Mouse (Mus musculus): ENCODE measurements around the gene Pias3. TPM values are rescaled to one million over a fixed set of nuclear protein-coding genes. Genes with fewer than 3 reads are reported as not detected.
"Not testable (repeated sequence)": the region's sequence is repeated elsewhere in the genome, so short reads cannot be mapped to it uniquely, and the experiment has no call there.

The Pias3 gene
- 65.4 and 74.1 TPM in 2 replicates for polyA plus RNA-seq (2015; fragmentation: Nextera tagmentation; extraction: Ambion mirVana)

DNA sequence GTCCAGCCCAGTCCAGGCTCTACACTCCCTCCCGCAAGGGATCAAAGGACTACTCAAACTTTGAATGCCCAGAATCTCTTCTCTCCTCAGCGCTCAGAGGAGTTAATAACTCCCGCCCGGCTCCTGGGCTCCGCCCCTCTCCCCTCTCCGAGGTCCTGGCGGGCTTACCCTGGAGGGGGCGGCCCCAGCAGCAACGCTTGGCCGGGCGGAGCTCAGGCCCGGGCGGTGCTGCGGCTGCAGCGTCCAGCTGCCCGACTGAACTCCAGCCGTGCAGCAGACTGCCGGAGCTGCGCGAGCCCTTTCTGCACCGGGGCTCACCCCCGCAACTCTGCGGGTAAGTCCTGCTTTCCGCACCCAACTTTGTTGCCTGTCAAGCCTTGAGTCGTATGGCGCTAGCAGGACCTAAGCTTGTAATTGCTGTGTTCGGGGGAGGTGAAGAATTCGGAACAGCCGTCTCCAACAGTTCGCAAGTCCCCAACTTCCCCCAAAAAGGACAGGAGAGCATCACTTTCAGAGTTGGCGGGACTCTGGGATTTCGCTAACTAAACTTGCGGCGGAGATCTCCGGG, at the start of gene Pias3:
Gene Pias3, plus strand, starts transcription at position 187 of the 568 bp plus-strand sequence.
- Histone ChIP-seq H3K9ac (peak within 1 kb of the TSS; percentile 86), H3K27ac (replicated peaks) (peak within 1 kb of the TSS; percentile 91), H3K4me1 (peaks cover 30% of the 10 kb centered on the region), H3K4me2 (replicated peaks) (peak within 1 kb of the TSS; percentile 84), H3K27me3 (no peaks in the 10 kb centered on the region), H3K4me3 (replicated peaks) (peak within 1 kb of the TSS; percentile 91), H3K9me3 (replicated peaks) (no peaks in the 10 kb centered on the region), H3K36me3 (peaks cover 19% of the 10 kb centered on the region)
- under 1% methylated on average over 35 of the region's 35 CpGs for WGBS
- peak; percentile 84 for ATAC-seq (ENCODE audit: insufficient number of reproducible peaks, low FRiP score, low TSS enrichment, low read depth)

DNA sequence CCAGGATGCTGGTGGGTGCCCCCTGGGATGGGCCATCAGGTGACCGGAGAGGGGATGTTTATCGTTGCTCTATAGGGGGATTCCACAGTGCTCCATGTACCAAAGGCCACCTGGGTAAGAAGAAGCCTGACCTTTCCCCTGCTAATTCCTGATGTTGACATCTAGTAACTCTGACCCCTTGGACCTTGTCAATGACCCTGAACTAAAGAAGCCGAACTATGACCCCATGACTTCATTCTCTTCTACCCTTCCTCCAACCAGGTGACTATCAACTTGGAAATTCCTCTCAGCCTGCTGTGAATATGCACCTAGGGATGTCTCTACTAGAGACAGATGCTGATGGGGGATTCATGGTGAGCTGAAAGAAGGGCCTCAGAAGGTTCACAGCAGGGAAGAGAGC, 48.8 kb upstream of the Pias3 start:
- 82% methylated on average over 3 of the region's 3 CpGs for WGBS
- Histone ChIP-seq H3K4me2 (replicated peaks) (no peak overlapping the region), H3K4me3 (replicated peaks) (no peak overlapping the region), H3K36me3 (peaks cover 18% of the 10 kb centered on the region), H3K9me3 (replicated peaks) (no peaks in the 10 kb centered on the region), H3K9ac (no peak overlapping the region), H3K27ac (replicated peaks) (no peak overlapping the region), H3K4me1 (no peaks in the 10 kb centered on the region), H3K27me3 (no peaks in the 10 kb centered on the region)
- no peak for ATAC-seq (ENCODE audit: insufficient number of reproducible peaks, low FRiP score, low TSS enrichment, low read depth)

GRCm38 (mm10) chr3:96660901-96661300, 35.3 kb upstream of the Pias3 start:
- Histone ChIP-seq H3K27ac (replicated peaks) (no peak overlapping the region), H3K36me3 (peaks cover 7% of the 10 kb centered on the region; the same call in 1 of the 2 replicates), H3K4me3 (replicated peaks) (no peak overlapping the region), H3K4me1 (peaks cover 21% of the 10 kb centered on the region), H3K9ac (no peak overlapping the region), H3K9me3 (replicated peaks) (no peaks in the 10 kb centered on the region), H3K27me3 (no peaks in the 10 kb centered on the region), H3K4me2 (replicated peaks) (no peak overlapping the region)
- no peak for ATAC-seq (ENCODE audit: insufficient number of reproducible peaks, low FRiP score, low TSS enrichment, low read depth)
- 84% methylated on average over 2 of the region's 2 CpGs for WGBS

GRCm38 (mm10) chr3:96662731-96663316, 33.4 kb upstream of the Pias3 start:
- Histone ChIP-seq H3K9ac (no peak overlapping the region), H3K36me3 (no peaks in the 10 kb centered on the region), H3K4me2 (replicated peaks) (peak overlapping the region; percentile 47), H3K4me3 (replicated peaks) (peak overlapping the region; percentile 24), H3K4me1 (peaks cover 21% of the 10 kb centered on the region), H3K27ac (replicated peaks) (peak overlapping the region; percentile 87), H3K27me3 (no peaks in the 10 kb centered on the region), H3K9me3 (replicated peaks) (no peaks in the 10 kb centered on the region)
- 32% methylated on average over 8 of the region's 8 CpGs for WGBS
- ATAC-seq (ENCODE audit: insufficient number of reproducible peaks, low FRiP score, low TSS enrichment, low read depth): no peak

DNA sequence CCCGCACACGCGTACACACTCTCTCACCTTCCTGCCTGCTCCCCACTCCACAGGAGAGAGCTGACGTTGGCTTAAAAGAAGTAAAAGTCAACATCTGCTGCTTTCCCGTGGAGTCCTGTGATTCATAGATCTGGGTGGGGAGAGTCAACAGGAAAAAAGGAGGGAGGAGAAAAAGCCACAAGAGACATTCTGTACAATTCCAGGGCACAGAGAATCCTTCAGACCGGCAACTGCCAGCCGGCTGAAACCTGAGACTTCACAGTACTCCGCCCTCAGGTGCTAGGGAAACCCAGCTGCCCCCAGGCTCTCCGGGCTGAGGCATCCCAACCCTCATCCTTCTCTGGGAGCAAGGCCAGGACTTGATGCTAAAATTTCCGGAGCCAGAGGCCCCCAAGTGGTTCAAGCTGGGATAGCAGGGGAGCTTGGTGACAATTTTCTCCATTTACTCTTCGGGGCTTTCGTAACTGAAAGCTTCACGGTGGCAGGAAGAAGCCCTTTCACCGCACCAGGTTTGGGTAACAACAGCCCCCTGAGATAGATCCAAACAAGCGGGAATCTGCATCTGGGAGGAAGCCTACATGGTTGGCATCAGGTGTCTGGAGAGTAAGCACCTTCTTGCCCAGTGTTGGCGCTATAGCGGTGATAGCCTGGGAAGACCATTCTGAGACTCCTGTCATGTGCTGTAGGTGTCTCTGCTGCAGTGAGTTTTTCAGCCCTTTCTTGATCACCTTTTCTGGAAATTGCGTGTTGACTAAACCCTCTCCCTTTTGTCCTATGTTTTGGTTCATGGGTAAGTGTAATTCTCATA, 32.5 kb upstream of the Pias3 start:
- Histone ChIP-seq H3K4me3 (replicated peaks) (peak overlapping the region; percentile 24), H3K27ac (replicated peaks) (peak overlapping the region; percentile 87), H3K27me3 (no peaks in the 10 kb centered on the region), H3K4me2 (replicated peaks) (peak overlapping the region; percentile 47), H3K9ac (no peak overlapping the region), H3K36me3 (no peaks in the 10 kb centered on the region), H3K4me1 (peaks cover 21% of the 10 kb centered on the region), H3K9me3 (replicated peaks) (no peaks in the 10 kb centered on the region)
- ATAC-seq (ENCODE audit: insufficient number of reproducible peaks, low FRiP score, low TSS enrichment, low read depth): peak; percentile 92
- WGBS: 5% methylated on average over 18 of the region's 18 CpGs

DNA sequence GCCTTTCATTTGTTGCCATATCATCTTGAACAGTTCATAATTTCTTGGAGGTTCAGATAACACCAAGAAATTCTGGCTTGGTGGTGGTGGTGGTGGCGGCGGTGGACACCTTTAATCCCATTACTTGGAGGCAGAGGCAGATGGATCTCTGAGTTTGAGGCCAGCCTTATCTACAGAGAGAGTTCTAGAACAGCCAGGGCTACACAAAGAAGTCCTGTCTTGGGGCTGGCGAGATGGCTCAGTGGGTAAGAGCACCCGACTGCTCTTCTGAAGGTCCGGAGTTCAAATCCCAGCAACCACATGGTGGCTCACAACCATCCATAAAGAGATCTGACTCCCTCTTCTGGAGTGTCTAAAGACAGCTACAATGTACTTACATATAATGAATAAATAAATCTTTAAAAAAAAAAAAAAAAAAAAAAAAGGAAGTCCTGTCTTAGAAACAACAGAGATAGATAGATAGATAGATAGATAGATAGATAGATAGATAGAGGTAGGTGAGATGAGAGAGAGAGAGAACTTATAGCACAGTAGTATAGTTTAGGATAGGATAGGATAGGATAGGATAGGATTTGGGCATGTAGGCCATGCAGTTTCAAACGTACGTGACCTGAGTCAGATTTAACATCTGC, 30.3 kb upstream of the Pias3 start:
- not testable (repeated sequence) for H3K27me3 ChIP-seq; H3K4me3 ChIP-seq (replicated peaks); H3K9me3 ChIP-seq (replicated peaks); H3K4me2 ChIP-seq (replicated peaks); H3K36me3 ChIP-seq; H3K27ac ChIP-seq (replicated peaks); ATAC-seq (ENCODE audit: insufficient number of reproducible peaks, low FRiP score, low TSS enrichment, low read depth); H3K9ac ChIP-seq
- peaks cover 27% of the 10 kb centered on the region for H3K4me1 ChIP-seq
- WGBS: 88% methylated on average over 7 of the region's 7 CpGs

GRCm38 (mm10) chr3:96666916-96667315, 29.3 kb upstream of the Pias3 start:
- Histone ChIP-seq H3K27ac (replicated peaks) (no peak overlapping the region), H3K27me3 (no peaks in the 10 kb centered on the region), H3K4me3 (replicated peaks) (no peak overlapping the region), H3K4me1 (peaks cover 27% of the 10 kb centered on the region), H3K9ac (no peak overlapping the region), H3K9me3 (replicated peaks) (no peaks in the 10 kb centered on the region), H3K4me2 (replicated peaks) (no peak overlapping the region), H3K36me3 (no peaks in the 10 kb centered on the region)
- no peak for ATAC-seq (ENCODE audit: insufficient number of reproducible peaks, low FRiP score, low TSS enrichment, low read depth)
- WGBS: 93% methylated on average over 5 of the region's 5 CpGs

- Histone ChIP-seq H3K4me2 (replicated peaks) (no peak overlapping the region), H3K9ac (no peak overlapping the region), H3K4me3 (replicated peaks) (no peak overlapping the region), H3K27ac (replicated peaks) (no peak overlapping the region), H3K4me1 (peaks cover 25% of the 10 kb centered on the region), H3K36me3 (no peaks in the 10 kb centered on the region), H3K9me3 (replicated peaks) (no peaks in the 10 kb centered on the region), H3K27me3 (no peaks in the 10 kb centered on the region)
- no peak for ATAC-seq (ENCODE audit: insufficient number of reproducible peaks, low FRiP score, low TSS enrichment, low read depth)
- WGBS: 51% methylated on average over 1 of the region's 1 CpGs
Measured at GRCm38 (mm10) chr3:96667316-96667715, 28.9 kb upstream of the Pias3 start.

DNA sequence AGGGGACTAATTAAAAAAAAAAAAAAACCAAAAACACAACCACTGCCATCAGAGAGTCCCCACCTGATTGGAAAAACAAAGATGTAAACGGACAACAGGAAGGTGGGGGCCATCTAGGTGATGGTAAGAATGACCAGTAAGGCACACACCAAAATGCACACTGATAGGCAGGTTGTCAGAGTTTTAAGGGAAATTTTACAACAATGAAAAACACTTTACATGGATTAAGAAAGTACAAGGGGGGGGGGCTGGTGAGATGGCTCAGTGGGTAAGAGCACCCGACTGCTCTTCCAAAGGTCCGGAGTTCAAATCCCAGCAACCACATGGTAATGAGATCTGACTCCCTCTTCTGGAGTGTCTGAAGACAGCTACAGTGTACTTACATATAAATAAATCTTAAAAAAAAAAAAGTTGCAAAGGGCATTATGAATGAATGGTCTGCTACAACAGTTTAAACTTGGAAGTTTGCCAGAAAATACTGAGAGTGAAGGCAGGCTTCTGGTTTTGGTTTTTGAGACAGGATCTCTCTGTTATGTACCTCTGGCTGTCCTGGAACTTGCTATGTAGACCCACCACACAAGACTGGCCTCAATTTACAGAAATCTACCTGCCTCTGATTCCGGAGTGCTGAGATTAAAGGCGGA, 27.6 kb upstream of the Pias3 start:
- H3K4me3 ChIP-seq (replicated peaks): no peak overlapping the region
- no peaks in the 10 kb centered on the region for H3K36me3 ChIP-seq
- no peak overlapping the region for H3K4me2 ChIP-seq (replicated peaks)
- 93% methylated on average over 5 of the region's 5 CpGs for WGBS
- no peaks in the 10 kb centered on the region for H3K9me3 ChIP-seq (replicated peaks)
- H3K9ac ChIP-seq: no peak overlapping the region
- H3K27me3 ChIP-seq: no peaks in the 10 kb centered on the region
- H3K4me1 ChIP-seq: peaks cover 14% of the 10 kb centered on the region
- no peak overlapping the region for H3K27ac ChIP-seq (replicated peaks)
- ATAC-seq (ENCODE audit: insufficient number of reproducible peaks, low FRiP score, low TSS enrichment, low read depth): no peak

DNA sequence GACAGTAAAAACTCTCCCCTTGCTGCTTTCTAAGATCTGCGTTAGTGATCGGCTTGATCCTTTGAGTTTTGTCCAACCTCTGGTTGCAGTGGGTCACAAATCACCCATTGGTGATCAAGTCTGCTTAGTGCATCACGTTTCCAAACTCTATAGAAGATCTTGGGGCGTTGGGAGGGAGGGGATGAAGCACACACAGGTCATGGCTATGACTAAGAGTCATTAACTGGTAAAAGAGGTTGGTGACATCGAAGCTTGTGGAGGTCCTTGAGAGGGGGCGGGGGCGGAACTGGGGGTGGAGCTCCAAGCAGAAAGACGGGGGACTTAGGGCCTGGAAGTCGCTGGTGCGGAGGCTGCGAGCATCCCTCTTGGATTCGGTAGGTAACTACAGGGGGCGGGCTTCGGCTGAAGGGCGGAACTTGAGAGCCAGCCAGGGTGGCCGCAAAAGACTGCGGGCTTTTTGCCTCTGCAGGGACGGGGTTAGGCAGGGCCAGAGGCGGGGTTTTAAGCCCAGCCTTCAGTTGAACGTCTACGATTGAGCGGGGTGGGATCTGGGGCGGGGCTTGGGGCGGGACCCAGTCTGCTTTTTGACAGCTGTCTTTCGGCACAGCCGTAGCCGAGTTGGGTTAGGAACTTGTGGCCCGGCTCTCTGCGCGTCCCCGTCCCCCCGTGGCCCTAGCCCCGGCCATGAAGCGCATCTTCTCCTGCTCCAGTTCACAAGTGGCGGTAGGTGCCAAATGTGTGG, 26.3 kb upstream of the Pias3 start, which contains the start of gene Ankrd35:
Gene Ankrd35, plus strand, starts transcription at position 405 of the 742 bp plus-strand sequence.
- Histone ChIP-seq H3K4me1 (peaks cover 10% of the 10 kb centered on the region; the same call in 1 of the 2 replicates), H3K4me2 (replicated peaks) (peak within 1 kb of the TSS; percentile 69), H3K4me3 (replicated peaks) (peak within 1 kb of the TSS; percentile 45), H3K36me3 (no peaks in the 10 kb centered on the region), H3K9me3 (replicated peaks) (no peaks in the 10 kb centered on the region), H3K27me3 (no peaks in the 10 kb centered on the region), H3K27ac (replicated peaks) (no peak within 1 kb of the TSS), H3K9ac (0 out of 2 replicates have a peak within 1 kb of the TSS, but pooled peaks have one; percentile 9)
- 5% methylated on average over 35 of the region's 35 CpGs for WGBS
- peak; percentile 94 for ATAC-seq (ENCODE audit: insufficient number of reproducible peaks, low FRiP score, low TSS enrichment, low read depth)

Data from embryonic facial prominence, embryonic 15.5 days (tissue).